ENCODE assay signal across 9 mouse cellular contexts in the genomic region with DNA sequence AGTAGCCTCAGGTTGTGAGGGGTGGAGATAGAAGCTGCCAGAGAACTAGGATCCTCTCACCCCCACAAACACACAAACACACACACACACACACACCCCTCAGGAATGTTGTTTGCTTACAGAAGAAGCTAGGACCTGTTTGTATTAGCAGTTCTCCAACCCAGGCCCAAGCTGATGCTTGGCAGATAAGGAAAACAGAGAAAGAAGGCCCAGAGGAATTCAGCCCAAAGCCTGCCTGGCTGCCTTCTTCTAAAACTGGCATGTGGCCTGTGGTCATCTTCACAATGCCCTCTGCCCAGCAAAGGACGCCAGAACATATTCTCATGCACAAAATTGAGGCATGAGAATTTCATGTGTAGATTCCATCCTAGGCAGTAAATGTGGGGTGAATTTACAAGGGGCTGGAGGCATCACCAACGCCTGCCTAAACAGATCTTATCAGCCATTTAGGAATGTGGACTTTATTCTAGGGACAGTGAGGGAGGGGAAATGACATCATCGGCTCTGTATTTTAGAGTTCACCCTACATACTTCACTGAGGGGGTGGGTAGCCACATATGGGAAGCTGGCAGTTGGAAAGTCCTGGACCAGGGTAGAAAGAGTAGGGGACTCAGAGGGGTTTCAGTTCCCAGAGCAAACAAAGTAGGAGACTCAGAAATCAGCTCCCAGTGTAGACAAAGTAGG. TPM values are rescaled to one million over a fixed set of nuclear protein-coding genes. Genes with fewer than 3 reads are reported as not detected.
DNase-seq lines count a peak whose midpoint lies in the region; ATAC-seq and TF ChIP-seq lines count a peak whose summit lies in the region.
"Had no signal": no experiment of that assay in that cellular context is flagged by ENCODE, and none has a peak within 500 bp of the region (broad histone marks: within the 10 kb centered on the region; RNA-seq: fewer than 3 reads in every experiment).

No protein-coding gene starts in this region.

- peaks cover 53% of the 10 kb centered on the region for H3K79me2 ChIP-seq in liver, adult 2 months (ENCODE audit: control insufficient read depth, insufficient read depth, low read length)

- no peaks in the 10 kb centered on the region for H3K9me3 ChIP-seq in forebrain, embryonic 12.5 days
- no peaks in the 10 kb centered on the region for H3K9me3 ChIP-seq in forebrain, embryonic 14.5 days (replicated peaks; ENCODE audit: control insufficient read depth, low read length)
- no peaks in the 10 kb centered on the region for H3K9me3 ChIP-seq in heart, embryonic 16.5 days (replicated peaks; ENCODE audit: control insufficient read depth, low read length)

- H3K9ac ChIP-seq in forebrain, embryonic 12.5 days = 0 out of 2 replicates have a peak overlapping the region, but pooled peaks have one; percentile 29
- no peak overlapping the region for H3K9ac ChIP-seq in forebrain, embryonic 14.5 days (ENCODE audit: low read length)
- H3K9ac ChIP-seq in liver, adult 2 months (ENCODE audit: low read depth, low read length) = peak overlapping the region; percentile 55; the same call in 1 of the 2 replicates
- H3K9ac ChIP-seq in heart, embryonic 16.5 days (ENCODE audit: low read length) = peak overlapping the region; percentile 50

- H3K4me1 ChIP-seq in forebrain, embryonic 12.5 days = peaks cover 43% of the 10 kb centered on the region
- peaks cover 6% of the 10 kb centered on the region; the same call in 1 of the 2 replicates for H3K4me1 ChIP-seq in forebrain, embryonic 14.5 days (ENCODE audit: control insufficient read depth, insufficient read depth, low read length)
- peaks cover 82% of the 10 kb centered on the region for H3K4me1 ChIP-seq in liver, adult 2 months (ENCODE audit: control insufficient read depth, insufficient read depth, low read length)
- H3K4me1 ChIP-seq in heart, embryonic 16.5 days (ENCODE audit: control insufficient read depth, insufficient read depth, low read length) = peaks cover 94% of the 10 kb centered on the region

- no peak for DNase-seq in forebrain, embryonic 14.5 days (ENCODE audit: low spot score)
- DNase-seq in liver, adult 2 months (ENCODE audit: extremely low read depth, low read depth, low spot score) = peak; percentile 83
- no peak for DNase-seq in liver
- DNase-seq in lung, postnatal 4 days = peak; percentile 59 to 65
- no peak for DNase-seq in ovary, adult 18-20 months (ENCODE audit: low spot score)
- DNase-seq in spleen, adult 18-20 months = no peak
- DNase-seq: B cell, adult 2 months had no signal

- ATAC-seq in forebrain, embryonic 12.5 days (ENCODE audit: low FRiP score) = no peak
- ATAC-seq in forebrain, embryonic 14.5 days = no peak
- no peak for ATAC-seq in heart, embryonic 16.5 days (replicated peaks; ENCODE audit: extremely low read depth, insufficient read depth, low FRiP score)

- TF ChIP-seq POLR2A in liver, adult 2 months (IDR thresholded peaks at IDR 0.05; ENCODE audit: extremely low read depth, insufficient read depth, low read length) = no peak

- no peaks in the 10 kb centered on the region for H3K27me3 ChIP-seq in forebrain, embryonic 12.5 days
- no peaks in the 10 kb centered on the region for H3K27me3 ChIP-seq in forebrain, embryonic 14.5 days (replicated peaks; ENCODE audit: control insufficient read depth, insufficient read depth, low read length)
- no peaks in the 10 kb centered on the region for H3K27me3 ChIP-seq in liver, adult 2 months (ENCODE audit: control insufficient read depth, insufficient read depth, low read length)
- H3K27me3 ChIP-seq in heart, embryonic 16.5 days (ENCODE audit: control insufficient read depth, insufficient read depth, low read length) = no peaks in the 10 kb centered on the region

- H3K27ac ChIP-seq in forebrain, embryonic 12.5 days = no peak overlapping the region
- no peak overlapping the region for H3K27ac ChIP-seq in forebrain, embryonic 14.5 days (ENCODE audit: low read depth, low read length)
- peak overlapping the region; percentile 98 for H3K27ac ChIP-seq in liver, adult 2 months (replicated peaks; ENCODE audit: insufficient read depth, low read depth, low read length)
- peak overlapping the region; percentile 77 for H3K27ac ChIP-seq in heart, embryonic 16.5 days (ENCODE audit: low read length)

- no peak overlapping the region for H3K4me2 ChIP-seq in forebrain, embryonic 12.5 days
- no peak overlapping the region for H3K4me2 ChIP-seq in forebrain, embryonic 14.5 days (ENCODE audit: low read length)
- H3K4me2 ChIP-seq in heart, embryonic 16.5 days (ENCODE audit: low read depth, low read length) = peak overlapping the region; percentile 10

- H3K36me3 ChIP-seq in forebrain, embryonic 12.5 days (replicated peaks) = no peaks in the 10 kb centered on the region
- no peaks in the 10 kb centered on the region for H3K36me3 ChIP-seq in forebrain, embryonic 14.5 days (ENCODE audit: control insufficient read depth, insufficient read depth, low read length)
- H3K36me3 ChIP-seq in liver, adult 2 months (ENCODE audit: control insufficient read depth, insufficient read depth, low read length) = no peaks in the 10 kb centered on the region
- H3K36me3 ChIP-seq in heart, embryonic 16.5 days (ENCODE audit: control insufficient read depth, insufficient read depth) = 0 out of 2 replicates have a peak, but pooled peaks cover 2% of the 10 kb centered on the region

- TF ChIP-seq CTCF in liver, adult 2 months (IDR thresholded peaks at IDR 0.05; ENCODE audit: low read depth, low read length) = no peak

- H3K4me3 ChIP-seq in forebrain, embryonic 12.5 days (replicated peaks) = no peak overlapping the region
- H3K4me3 ChIP-seq in forebrain, embryonic 14.5 days (ENCODE audit: low read depth, low read length) = no peak overlapping the region
- H3K4me3 ChIP-seq in liver, adult 2 months (ENCODE audit: insufficient read depth, low read depth, low read length) = no peak overlapping the region
- H3K4me3 ChIP-seq in heart, embryonic 16.5 days (ENCODE audit: low read length) = no peak overlapping the region

- 70% methylated on average over 3 of the region's 3 CpGs for WGBS in forebrain, embryonic 12.5 days
- WGBS in forebrain, embryonic 14.5 days = 80% methylated on average over 3 of the region's 3 CpGs
- 10% methylated on average over 3 of the region's 3 CpGs for WGBS in liver, adult 2 months
- WGBS in heart, embryonic 16.5 days = 5% methylated on average over 3 of the region's 3 CpGs

RNA-seq across cellular contexts. Expression of gene Myh9, which starts 21.4 kb away (rescaled TPM):
- polyA plus RNA-seq in forebrain, embryonic 12.5 days (2016; fragmentation: Nextera tagmentation; extraction: Ambion mirVana) = 24.6 and 27.6 TPM in 2 replicates
- polyA plus RNA-seq in forebrain, embryonic 14.5 days (2014; fragmentation: Nextera tagmentation; extraction: Ambion mirVana) = 10.8 and 14.6 TPM in 2 replicates
- total RNA-seq in liver, adult 2 months (2014; rRNA removed) = 54.4 and 69.5 TPM in 2 replicates
- polyA plus RNA-seq in liver, adult 2 months (2012; rRNA removed) = 22.5 and 24.1 TPM in 2 replicates
- 22.8 and 29.7 TPM in 2 replicates for polyA plus RNA-seq in heart, embryonic 16.5 days (2015; fragmentation: Nextera tagmentation; extraction: Ambion mirVana)

Comparison
In these comparisons a context has a peak if more than half of its experiments do, and no peak if none do; other contexts are left out.
1. DNase-seq: peak in liver, adult 2 months (single experiment) and lung, postnatal 4 days (2 of 2); none in forebrain, embryonic 14.5 days (single experiment), liver (single experiment), ovary, adult 18-20 months (single experiment) and spleen, adult 18-20 months (0 of 2).
2. H3K27ac ChIP-seq: peak in liver, adult 2 months (single experiment) and heart, embryonic 16.5 days (single experiment); none in forebrain, embryonic 12.5 days (single experiment) and forebrain, embryonic 14.5 days (single experiment).